Comparison of ENCODE assay signal across 28 mouse cellular contexts in genomic region chr9:10170526-10170925, GRCm38 (mm10).
"Had no signal": no experiment of that assay in that cellular context is flagged by ENCODE, and none has a peak within 500 bp of the region (broad histone marks: within the 10 kb centered on the region; RNA-seq: fewer than 3 reads in every experiment).

No protein-coding gene starts in this region.

- H3K27me3 ChIP-seq: heart, embryonic 13.5 days; heart, embryonic 15.5 days; hindbrain, embryonic 12.5 days; hindbrain, embryonic 15.5 days; kidney, embryonic 15.5 days; limb, embryonic 12.5 days; liver, embryonic 13.5 days had no signal

- H3K9me3 ChIP-seq: heart, embryonic 13.5 days; heart, embryonic 15.5 days; hindbrain, embryonic 10.5 days; hindbrain, embryonic 12.5 days; hindbrain, embryonic 15.5 days; kidney, embryonic 15.5 days; limb, embryonic 10.5 days; limb, embryonic 12.5 days; liver, embryonic 13.5 days had no signal

- H3K36me3 ChIP-seq: heart, embryonic 13.5 days; heart, embryonic 15.5 days; hindbrain, embryonic 10.5 days; hindbrain, embryonic 12.5 days; hindbrain, embryonic 15.5 days; kidney, embryonic 15.5 days; limb, embryonic 10.5 days; limb, embryonic 12.5 days; liver, embryonic 13.5 days had no signal

- H3K4me2 ChIP-seq: heart, embryonic 11.5 days; heart, embryonic 13.5 days; heart, embryonic 15.5 days; hindbrain, embryonic 12.5 days; hindbrain, embryonic 15.5 days; kidney, embryonic 15.5 days; limb, embryonic 12.5 days; liver, embryonic 11.5 days; liver, embryonic 13.5 days had no signal

- H3K4me3 ChIP-seq: heart, adult 2 months; heart, embryonic 13.5 days; heart, embryonic 15.5 days; hindbrain, embryonic 10.5 days; hindbrain, embryonic 12.5 days; hindbrain, embryonic 15.5 days; kidney, embryonic 15.5 days; limb, embryonic 10.5 days; limb, embryonic 12.5 days; liver, embryonic 13.5 days had no signal

- ATAC-seq: hindbrain, postnatal 0 days; intestine, embryonic 16.5 days had no signal

- DNase-seq: gastrocnemius, postnatal 14 days; gastrocnemius, postnatal 36 days; heart, adult 11 months; heart, adult 2 months; heart, postnatal 14 days; heart, postnatal 4 days; kidney, adult 11 months; kidney, adult 2 months; kidney, adult 9 months; kidney, postnatal 14 days; kidney, postnatal 36 days; layer of hippocampus, adult 9-11 months; layer of hippocampus, postnatal 36 days; liver; liver, embryonic 13.5 days had no signal

- H3K4me1 ChIP-seq: heart, embryonic 13.5 days; heart, embryonic 15.5 days; hindbrain, embryonic 10.5 days; hindbrain, embryonic 12.5 days; hindbrain, embryonic 15.5 days; kidney, embryonic 15.5 days; limb, embryonic 10.5 days; limb, embryonic 12.5 days; liver, embryonic 13.5 days had no signal

- H3K9ac ChIP-seq: heart, embryonic 13.5 days; heart, embryonic 15.5 days; hindbrain, embryonic 12.5 days; hindbrain, embryonic 15.5 days; kidney, embryonic 15.5 days; limb, embryonic 12.5 days; liver, embryonic 13.5 days had no signal

- H3K27ac ChIP-seq: heart, adult 2 months; heart, embryonic 13.5 days; heart, embryonic 15.5 days; hindbrain, embryonic 10.5 days; hindbrain, embryonic 12.5 days; hindbrain, embryonic 15.5 days; hindbrain, postnatal 0 days; kidney, embryonic 15.5 days; kidney, postnatal 0 days; limb, embryonic 10.5 days; limb, embryonic 12.5 days; liver, embryonic 13.5 days had no signal
